Mouse (Mus musculus) urinary bladder, postnatal 14 days (tissue): ENCODE data around the gene Prpf40a.
A peak's percentile ranks its signal among the peaks of the same experiment; 100 is the strongest.

Experiments used
- DNase-seq: peaks from one replicate; pipeline ENCODE4 v3.0.0; 2021; ENCODE audit warnings: low spot score

Prpf40a gene

GRCm38 (mm10) chr2:53106056-53106455 is 85.0 kb downstream of the Prpf40a start:
- DNase-seq, result no peak

DNA sequence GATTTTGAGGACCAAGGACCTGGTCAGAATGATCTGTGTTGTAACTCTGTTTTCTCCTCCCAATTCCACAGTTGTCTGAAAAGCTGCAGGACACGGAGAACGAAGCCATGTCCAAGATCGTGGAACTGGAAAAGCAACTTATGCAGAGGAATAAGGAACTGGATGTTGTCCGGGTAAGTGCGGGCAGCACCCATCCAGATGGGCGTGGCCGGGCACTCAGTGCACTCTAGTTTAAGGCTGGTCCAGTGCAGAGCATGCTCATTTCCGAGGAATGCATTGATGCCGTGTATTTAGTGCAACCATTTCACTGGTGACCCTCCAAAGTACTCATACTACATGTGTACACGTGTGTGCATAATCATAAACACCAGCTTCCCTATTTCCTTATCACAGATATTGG is 85.7 kb downstream of the Prpf40a start:
- DNase-seq, result peak; percentile 20

DNA sequence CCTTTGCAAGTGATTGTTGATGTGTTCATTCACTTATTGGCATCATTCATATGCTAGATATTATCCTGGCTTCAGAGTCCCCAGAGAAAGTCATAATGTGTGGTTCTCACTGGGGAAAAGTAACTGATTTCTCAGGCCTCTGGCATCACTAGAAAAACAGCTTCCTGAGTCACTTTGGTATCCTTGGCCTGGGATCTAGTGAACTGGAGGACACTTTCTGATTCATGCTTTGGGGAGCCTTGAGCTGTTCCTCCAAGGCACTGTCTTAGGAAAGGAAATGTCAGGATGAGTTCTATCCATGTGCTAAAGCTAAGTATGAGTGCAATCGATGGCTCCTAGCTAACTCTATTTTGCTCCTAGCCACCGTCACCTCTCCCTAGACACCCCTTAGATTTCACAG is 88.2 kb downstream of the Prpf40a start:
- DNase-seq, result no peak

DNA sequence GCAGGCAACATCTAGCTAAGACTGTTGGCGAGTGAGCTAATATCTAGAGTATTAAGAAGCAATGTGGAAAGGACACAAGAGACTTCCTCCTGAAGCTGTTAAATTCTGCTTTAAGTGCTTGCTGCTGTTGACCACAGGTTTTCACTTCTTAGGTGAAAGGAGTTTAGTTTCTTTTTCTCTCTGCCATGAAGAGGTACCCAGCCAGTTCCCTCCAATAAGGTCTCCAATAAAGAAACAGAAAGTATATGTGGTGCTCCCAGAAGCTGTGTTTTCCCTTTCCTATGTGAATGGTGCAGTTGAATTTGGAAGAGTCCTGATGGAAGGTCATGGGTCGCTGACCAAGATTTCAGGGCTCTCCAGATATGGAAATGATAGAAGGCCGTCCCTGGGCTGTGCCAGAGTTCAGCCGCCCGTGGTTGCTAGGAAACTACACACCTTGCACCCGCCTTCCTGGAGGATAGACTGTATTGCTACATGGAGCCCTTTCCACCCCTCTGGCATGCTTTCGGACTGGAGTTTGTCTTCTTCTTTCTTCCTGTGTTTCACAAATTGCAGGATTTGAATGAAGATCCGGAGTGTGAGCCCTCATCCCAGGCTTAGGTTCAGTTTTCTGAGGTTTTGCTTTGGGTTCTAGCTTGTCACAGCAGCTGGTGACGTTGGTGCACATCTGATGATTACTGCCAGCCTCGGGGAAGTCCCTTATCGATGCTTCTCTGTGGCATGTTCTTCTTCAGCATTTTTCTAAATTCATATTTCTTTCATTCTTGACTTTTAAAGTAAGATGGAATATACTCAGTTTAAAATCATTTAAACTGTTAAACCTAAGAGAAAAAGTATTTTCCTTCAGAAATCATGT is 89.0 kb downstream of the Prpf40a start:
- DNase-seq, result no peak

DNA sequence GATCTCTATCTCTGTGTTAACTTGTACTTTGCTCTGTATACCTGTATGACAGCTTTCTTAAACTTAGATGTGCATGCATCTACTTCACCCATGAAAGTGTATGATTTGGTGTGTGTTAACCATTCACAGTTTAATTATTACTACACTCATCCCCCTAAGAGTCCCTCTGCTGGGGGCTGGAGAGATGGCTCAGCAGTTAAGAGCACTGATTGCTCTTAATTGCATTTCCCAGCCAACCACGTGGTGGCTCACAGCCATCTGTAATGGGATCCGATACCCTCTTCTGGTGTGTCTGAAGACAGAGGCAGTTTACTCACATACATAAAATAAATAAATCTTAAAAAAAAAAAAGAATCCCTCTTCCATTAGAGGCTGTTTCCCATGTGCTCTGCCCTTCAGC is 91.0 kb downstream of the Prpf40a start:
- no peak for DNase-seq

DNA sequence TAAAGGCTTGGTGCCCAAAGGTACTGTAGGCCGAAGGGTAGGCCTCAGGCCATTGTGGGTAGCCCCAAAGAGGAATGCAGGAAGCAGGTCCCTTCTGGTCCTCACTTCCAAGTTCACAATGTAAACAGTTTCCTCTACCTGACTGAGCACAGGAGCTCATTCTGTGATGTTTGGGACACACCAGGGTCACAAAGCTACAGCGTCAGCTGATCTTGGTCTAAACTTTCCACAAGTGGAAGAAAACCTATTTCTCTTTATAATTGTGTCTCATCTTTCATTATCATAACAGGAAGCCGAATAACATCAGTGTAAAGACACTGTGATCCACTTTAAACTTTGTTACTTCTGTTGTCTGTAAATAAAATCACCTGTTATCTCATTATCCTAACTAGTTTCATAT is 95.6 kb downstream of the Prpf40a start:
- no peak for DNase-seq

DNA sequence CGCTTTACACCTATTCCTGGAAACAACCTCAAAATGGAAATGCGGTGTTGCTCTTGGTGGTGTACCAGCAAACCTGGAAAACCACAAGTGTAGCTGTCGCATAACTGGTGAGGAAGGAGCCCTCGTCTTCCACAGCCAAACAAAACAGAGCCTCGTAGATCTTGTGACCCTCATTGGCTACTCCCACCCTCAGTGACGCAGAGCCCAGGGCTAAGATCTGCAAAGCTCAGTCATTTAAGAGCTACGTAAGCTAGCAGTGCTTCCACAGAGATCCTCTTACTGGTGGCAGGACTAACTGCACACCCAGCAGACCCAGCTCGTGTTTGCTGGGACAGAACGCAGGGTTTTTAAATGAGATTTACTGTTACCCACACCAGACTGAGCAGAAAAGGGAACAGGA is 96.1 kb downstream of the Prpf40a start:
- no peak for DNase-seq

- no peak for DNase-seq
Observed at GRCm38 (mm10) chr2:53088744-53089143, 102.3 kb downstream of the Prpf40a start.

DNA sequence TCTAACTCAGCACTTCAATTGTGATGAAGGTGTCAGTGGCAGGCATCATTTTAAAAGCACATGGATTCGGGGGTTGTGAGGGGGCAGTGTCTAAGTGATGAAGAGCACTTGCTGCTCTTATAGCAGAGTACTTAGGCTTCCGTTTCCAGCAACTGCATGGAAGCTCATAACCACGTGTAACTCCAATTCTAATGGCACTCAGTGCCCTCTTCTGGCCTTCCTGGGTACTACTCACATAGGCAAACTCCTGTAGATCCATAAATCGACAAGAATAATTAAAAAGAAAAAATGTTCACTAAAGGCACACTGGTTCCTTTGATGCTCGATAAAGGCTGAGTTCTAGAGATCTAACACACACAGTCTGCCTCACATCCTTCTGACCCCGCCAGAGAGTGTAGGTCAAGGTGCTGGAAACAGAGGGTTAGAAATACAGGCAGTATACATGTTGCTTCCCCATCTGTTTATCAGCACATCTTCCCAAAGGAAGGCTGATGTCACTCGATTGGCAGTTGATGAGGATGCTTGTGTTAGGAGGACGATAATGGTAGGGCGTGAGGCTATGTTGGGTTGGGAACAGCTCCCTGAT is 105.4 kb downstream of the Prpf40a start:
- DNase-seq, result peak; percentile 60
